Mouse (Mus musculus) small intestine, adult 2 months (tissue): ENCODE results near the gene Tmem189.

Experiments
- CTCF ChIP-seq: fragments of 200-500 bp; IDR thresholded peaks from 2 replicates; pipeline ENCODE4 v1.5.1; 2012; ENCODE audit warnings: low read depth, mild to moderate bottlenecking, control low read depth, inconsistent platforms, low read length, moderate library complexity, mixed read lengths; ENCODE audit not compliant: insufficient replicate concordance, insufficient read length; ENCODE audit errors: extremely low read depth
- POLR2A ChIP-seq: fragments of 200-500 bp; IDR thresholded peaks from 2 replicates; pipeline ENCODE4 v1.6.1; 2012; ENCODE audit warnings: low read depth, mild to moderate bottlenecking, control low read depth, inconsistent platforms, low read length, moderate library complexity

DNA sequence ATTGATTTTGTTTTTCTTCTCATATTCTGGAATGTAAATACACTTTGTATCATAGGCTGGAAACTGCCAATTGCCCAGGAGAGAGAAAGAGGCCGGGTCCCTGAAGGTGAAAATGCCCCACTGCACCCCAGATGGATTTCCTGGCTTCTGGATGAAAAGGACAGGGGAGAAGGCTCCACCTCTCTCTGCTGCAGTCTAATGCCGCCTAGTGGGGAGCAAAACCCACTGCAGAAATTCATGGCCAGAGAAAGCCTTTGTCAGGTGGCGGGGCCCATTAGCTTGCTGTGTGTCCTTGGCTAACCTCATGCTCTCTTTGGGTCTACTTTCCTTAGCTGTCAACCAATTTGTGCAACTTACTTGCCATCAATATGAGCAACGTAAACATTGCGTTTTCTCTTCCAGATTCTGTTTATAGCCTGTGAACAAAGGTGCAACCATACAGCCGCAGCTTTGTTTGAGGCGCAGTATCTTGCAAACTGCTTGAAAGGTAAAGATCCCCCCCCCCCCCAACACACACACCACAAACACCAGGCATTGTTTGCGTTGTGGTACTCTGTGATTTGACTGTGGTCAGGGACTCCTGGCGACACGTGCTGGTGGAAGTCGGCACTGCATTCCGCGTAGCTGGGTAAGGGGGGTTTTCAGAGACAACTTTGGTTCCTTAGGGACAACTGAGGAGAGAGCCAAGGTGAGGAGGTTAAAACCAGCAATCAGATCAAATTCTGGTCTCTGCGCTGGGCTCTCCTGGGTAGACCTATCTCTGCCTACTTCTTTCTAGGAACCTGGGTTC, 14.3 kb downstream of the Tmem189 start:
- no peak for TF ChIP-seq POLR2A
- peak; percentile 76; the same call in 1 of the 2 replicates for TF ChIP-seq CTCF
